Mouse (Mus musculus): ENCODE data around the gene Tmcc2.

DNA sequence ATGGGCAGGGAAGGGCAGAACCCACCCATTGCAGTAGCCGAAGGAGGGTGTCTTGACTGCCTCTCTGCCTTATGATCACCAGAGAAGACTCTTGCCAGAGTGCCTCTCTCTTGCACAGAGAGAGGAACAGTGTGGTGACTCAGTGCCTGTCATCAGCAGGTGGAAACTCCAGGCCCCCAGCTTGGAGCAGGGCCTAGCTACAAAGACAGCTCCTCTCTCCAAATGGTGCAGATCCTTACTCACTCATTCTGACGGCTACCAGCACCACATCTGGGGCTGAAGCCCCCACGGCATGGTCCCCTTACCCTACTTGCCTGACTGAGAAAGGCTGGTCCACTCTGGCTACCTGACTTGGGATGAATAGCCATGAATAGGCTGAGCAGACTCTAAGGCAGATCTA is 26.7 kb downstream of the Tmcc2 start:
- TF ChIP-seq CTCF (IDR thresholded peaks at IDR 0.05; ENCODE audit: borderline replicate concordance, control insufficient read depth, extremely low read depth, insufficient read depth, low read length, poor library complexity) (no peak), POLR2A (IDR thresholded peaks at IDR 0.05; ENCODE audit: control insufficient read depth, extremely low read depth, insufficient read depth, low read length, poor library complexity) (no peak)

Data from thymus, adult 2 months (tissue).